12 mouse cellular contexts compared by ENCODE assay signal in the genomic region with DNA sequence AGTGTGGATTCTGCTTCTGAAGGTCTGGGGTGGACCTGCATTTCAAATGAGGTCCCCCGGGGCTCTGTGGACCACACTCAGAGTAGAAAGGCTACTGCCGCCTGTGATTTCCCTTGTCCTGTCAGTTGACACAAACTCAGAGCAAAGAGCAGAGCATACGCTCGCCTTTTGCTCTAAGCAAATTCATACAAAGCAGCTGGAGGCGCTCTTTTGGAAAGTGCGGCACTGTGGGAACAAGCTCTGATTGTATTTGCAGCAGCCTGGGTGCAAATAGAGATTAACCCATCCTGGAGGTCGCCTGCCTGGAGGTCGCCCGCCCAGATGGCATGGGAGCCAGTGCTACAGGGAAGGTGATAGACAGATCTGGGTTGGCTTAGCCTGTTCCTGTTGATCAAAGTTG. TPM values are rescaled to one million over a fixed set of nuclear protein-coding genes. Genes with fewer than 3 reads are reported as not detected.
DNase-seq lines count a peak whose midpoint lies in the region; ATAC-seq and TF ChIP-seq lines count a peak whose summit lies in the region.
"Had no signal": no experiment of that assay in that cellular context is flagged by ENCODE, and none has a peak within 500 bp of the region (broad histone marks: within the 10 kb centered on the region; RNA-seq: fewer than 3 reads in every experiment).

No protein-coding gene starts in this region.

- peak; percentile 89 for ATAC-seq in midbrain, embryonic 11.5 days (ENCODE audit: low FRiP score)
- ATAC-seq in midbrain, embryonic 15.5 days (replicated peaks), result no peak
- ATAC-seq in hindbrain, postnatal 0 days, result peak; percentile 90
- ATAC-seq in stomach, postnatal 0 days (ENCODE audit: low FRiP score, low TSS enrichment), result no peak

- no peak for TF ChIP-seq EP300 in stomach, postnatal 0 days (optimal IDR thresholded peaks at IDR 0.05)

- WGBS in midbrain, embryonic 11.5 days, result 5% methylated on average over 9 of the region's 9 CpGs
- WGBS in midbrain, embryonic 15.5 days, result 6% methylated on average over 9 of the region's 9 CpGs
- WGBS in hindbrain, postnatal 0 days, result 13% methylated on average over 9 of the region's 9 CpGs
- 15% methylated on average over 9 of the region's 9 CpGs for WGBS in stomach, postnatal 0 days

- DNase-seq in heart, adult 11 months, result peak; percentile 68
- no peak for DNase-seq in heart, postnatal 4 days
- peak; percentile 94 for DNase-seq in midbrain, embryonic 11.5 days (ENCODE audit: low spot score, missing footprints)
- peak; percentile 60 for DNase-seq in hindbrain, postnatal 0 days (ENCODE audit: low spot score)
- DNase-seq in stomach, postnatal 0 days (ENCODE audit: low spot score), result no peak
- DNase-seq in kidney, postnatal 10 days, result no peak
- DNase-seq in adrenal gland, postnatal 36 days, result no peak
- DNase-seq: gastrocnemius, postnatal 36 days; kidney, adult 8-10 months; liver, embryonic 13.5 days had no signal

- H3K27me3 ChIP-seq in midbrain, embryonic 11.5 days (ENCODE audit: control insufficient read depth, insufficient read depth, low read length), result no peaks in the 10 kb centered on the region
- H3K27me3 ChIP-seq in midbrain, embryonic 15.5 days (replicated peaks), result no peaks in the 10 kb centered on the region
- no peaks in the 10 kb centered on the region for H3K27me3 ChIP-seq in hindbrain, postnatal 0 days (ENCODE audit: insufficient read depth, low read length)
- no peaks in the 10 kb centered on the region for H3K27me3 ChIP-seq in stomach, postnatal 0 days (ENCODE audit: control insufficient read depth, insufficient read depth, low read length)
- H3K27me3 ChIP-seq: embryonic facial prominence, embryonic 15.5 days; liver, embryonic 13.5 days had no signal

- TF ChIP-seq CTCF in hindbrain, postnatal 0 days (IDR thresholded peaks at IDR 0.05; ENCODE audit: low read depth), result no peak
- TF ChIP-seq CTCF in stomach, postnatal 0 days (IDR thresholded peaks at IDR 0.05; ENCODE audit: low read depth), result 0 out of 2 replicates have a peak, but pooled peaks have one; percentile 2

- peaks cover 7% of the 10 kb centered on the region for H3K4me1 ChIP-seq in midbrain, embryonic 11.5 days (ENCODE audit: control insufficient read depth, insufficient read depth, low read length)
- H3K4me1 ChIP-seq in midbrain, embryonic 15.5 days, result peaks cover 7% of the 10 kb centered on the region; the same call in 1 of the 2 replicates
- 0 out of 2 replicates have a peak, but pooled peaks cover 6% of the 10 kb centered on the region for H3K4me1 ChIP-seq in hindbrain, postnatal 0 days (ENCODE audit: insufficient read depth, low read length)
- no peaks in the 10 kb centered on the region for H3K4me1 ChIP-seq in stomach, postnatal 0 days (replicated peaks; ENCODE audit: control insufficient read depth, insufficient read depth)
- H3K4me1 ChIP-seq: embryonic facial prominence, embryonic 15.5 days; liver, embryonic 13.5 days had no signal

- no peaks in the 10 kb centered on the region for H3K36me3 ChIP-seq in midbrain, embryonic 11.5 days (ENCODE audit: control insufficient read depth, insufficient read depth, low read length)
- no peaks in the 10 kb centered on the region for H3K36me3 ChIP-seq in midbrain, embryonic 15.5 days (replicated peaks)
- no peaks in the 10 kb centered on the region for H3K36me3 ChIP-seq in hindbrain, postnatal 0 days (ENCODE audit: insufficient read depth, low read length)
- no peaks in the 10 kb centered on the region for H3K36me3 ChIP-seq in stomach, postnatal 0 days (ENCODE audit: control insufficient read depth, insufficient read depth, low read length)
- H3K36me3 ChIP-seq: embryonic facial prominence, embryonic 15.5 days; liver, embryonic 13.5 days had no signal

- H3K4me3 ChIP-seq in midbrain, embryonic 11.5 days (ENCODE audit: low read depth, low read length), result no peak overlapping the region
- H3K4me3 ChIP-seq in midbrain, embryonic 15.5 days, result no peak overlapping the region
- no peak overlapping the region for H3K4me3 ChIP-seq in hindbrain, postnatal 0 days (ENCODE audit: low read length)
- no peak overlapping the region for H3K4me3 ChIP-seq in stomach, postnatal 0 days (ENCODE audit: low read depth, low read length)
- H3K4me3 ChIP-seq: embryonic facial prominence, embryonic 15.5 days; liver, embryonic 13.5 days had no signal

- H3K9me3 ChIP-seq in midbrain, embryonic 11.5 days (ENCODE audit: control insufficient read depth, low read length), result no peaks in the 10 kb centered on the region
- H3K9me3 ChIP-seq in midbrain, embryonic 15.5 days, result no peaks in the 10 kb centered on the region
- H3K9me3 ChIP-seq in hindbrain, postnatal 0 days (ENCODE audit: low read length), result no peaks in the 10 kb centered on the region
- H3K9me3 ChIP-seq in stomach, postnatal 0 days (ENCODE audit: control insufficient read depth, low read length), result no peaks in the 10 kb centered on the region
- H3K9me3 ChIP-seq: embryonic facial prominence, embryonic 15.5 days; liver, embryonic 13.5 days had no signal

- H3K9ac ChIP-seq in midbrain, embryonic 11.5 days (ENCODE audit: low read length), result no peak overlapping the region
- H3K9ac ChIP-seq in midbrain, embryonic 15.5 days, result no peak overlapping the region
- H3K9ac ChIP-seq in hindbrain, postnatal 0 days (replicated peaks; ENCODE audit: low read length), result no peak overlapping the region
- H3K9ac ChIP-seq in stomach, postnatal 0 days (ENCODE audit: low read length), result no peak overlapping the region
- H3K9ac ChIP-seq: embryonic facial prominence, embryonic 15.5 days; liver, embryonic 13.5 days had no signal

- peak overlapping the region; percentile 19; the same call in 1 of the 2 replicates for H3K4me2 ChIP-seq in midbrain, embryonic 11.5 days
- H3K4me2 ChIP-seq in midbrain, embryonic 15.5 days, result no peak overlapping the region
- H3K4me2 ChIP-seq in hindbrain, postnatal 0 days (ENCODE audit: low read depth, low read length), result peak overlapping the region; percentile 21; the same call in 1 of the 2 replicates
- no peak overlapping the region for H3K4me2 ChIP-seq in stomach, postnatal 0 days (replicated peaks; ENCODE audit: low read depth)
- H3K4me2 ChIP-seq: embryonic facial prominence, embryonic 15.5 days; liver, embryonic 13.5 days had no signal

- H3K27ac ChIP-seq in midbrain, embryonic 11.5 days (ENCODE audit: low read depth, low read length), result peak overlapping the region; percentile 55
- no peak overlapping the region for H3K27ac ChIP-seq in midbrain, embryonic 15.5 days
- no peak overlapping the region for H3K27ac ChIP-seq in hindbrain, postnatal 0 days
- H3K27ac ChIP-seq in stomach, postnatal 0 days (replicated peaks), result no peak overlapping the region
- H3K27ac ChIP-seq: embryonic facial prominence, embryonic 15.5 days; liver, embryonic 13.5 days had no signal

RNA-seq across cellular contexts. Expression of gene Mrps33, which starts 23.0 kb away (rescaled TPM):
- 10 to 100 TPM; 81.4 to 95.1 TPM for total RNA-seq in heart, postnatal 4 days (2021)
- 252 and 253 TPM in 2 replicates for polyA plus RNA-seq in midbrain, embryonic 11.5 days (2014; fragmentation: Nextera tagmentation; extraction: Ambion mirVana)
- 155 and 156 TPM in 2 replicates for polyA plus RNA-seq in midbrain, embryonic 15.5 days (2015; fragmentation: Nextera tagmentation; extraction: Ambion mirVana)
- total RNA-seq in hindbrain, postnatal 0 days (2014; rRNA removed), result 14.7 and 29.3 TPM in 2 replicates
- polyA plus RNA-seq in hindbrain, postnatal 0 days (2015; fragmentation: Nextera tagmentation; extraction: Ambion mirVana), result 205 and 218 TPM in 2 replicates
- polyA plus RNA-seq in stomach, postnatal 0 days (2015; fragmentation: Nextera tagmentation; extraction: Ambion mirVana), result 139 and 151 TPM in 2 replicates
- 10 to 100 TPM; 71.1 to 84.6 TPM for total RNA-seq in adrenal gland, postnatal 36 days (2021)

Comparison
In these comparisons a context has a peak if more than half of its experiments do, and no peak if none do; other contexts are left out.
1. DNase-seq: peak in heart, adult 11 months (single experiment), midbrain, embryonic 11.5 days (single experiment) and hindbrain, postnatal 0 days (single experiment); none in heart, postnatal 4 days (single experiment), stomach, postnatal 0 days (single experiment), kidney, postnatal 10 days (single experiment) and adrenal gland, postnatal 36 days (0 of 2).
2. ATAC-seq: peak in midbrain, embryonic 11.5 days (single experiment) and hindbrain, postnatal 0 days (single experiment); none in midbrain, embryonic 15.5 days (single experiment) and stomach, postnatal 0 days (single experiment).
3. H3K4me2 ChIP-seq: peak in midbrain, embryonic 11.5 days (single experiment) and hindbrain, postnatal 0 days (single experiment); none in midbrain, embryonic 15.5 days (single experiment) and stomach, postnatal 0 days (single experiment).